Mouse (Mus musculus) ES-E14 (cell line): ENCODE results near the gene Acaca. TPM values are rescaled to one million over a fixed set of nuclear protein-coding genes. Genes with fewer than 3 reads are reported as not detected.

Experiments used
- DNase-seq: peaks from one replicate; pipeline ENCODE4 v3.0.0-alpha.2; 2013; ENCODE audit warnings: low read depth, low spot score
- H3K27ac ChIP-seq: 2 replicates; pipeline ENCODE4 v1.5.1; 2012; ENCODE audit warnings: low read depth, mild to moderate bottlenecking, low read length, moderate library complexity, mixed read lengths; ENCODE audit not compliant: poor library complexity, insufficient read depth, severe bottlenecking
- H3K36me3 ChIP-seq: 2 replicates; pipeline ENCODE4 v1.6.1; 2012; ENCODE audit warnings: mild to moderate bottlenecking, low read length, moderate library complexity, mixed read lengths; ENCODE audit not compliant: control insufficient read depth, poor library complexity, insufficient read depth, severe bottlenecking
- H3K4me1 ChIP-seq, 2 experiments: fragments of 150-350 bp in 1 of 2; sonication (generic) in 1 of 2; 2 replicates each; pipeline ENCODE4 v1.6.1; 2012; ENCODE audit warnings: low read length in 2 of 2, mild to moderate bottlenecking in 1 of 2, mixed read lengths in 1 of 2; ENCODE audit not compliant: control insufficient read depth in 2 of 2, insufficient read depth in 2 of 2, poor library complexity in 1 of 2
- H3K4me3 ChIP-seq, 2 experiments: fragments of 150-350 bp in 1 of 2; sonication (generic) in 1 of 2; 2 replicates each; pipeline ENCODE4 v1.5.1; 2012; ENCODE audit warnings: low read length in 2 of 2, low read depth in 1 of 2, mild to moderate bottlenecking in 1 of 2, mixed read lengths in 1 of 2; ENCODE audit not compliant: insufficient read depth in 1 of 2, poor library complexity in 1 of 2, severe bottlenecking in 1 of 2
- H3K9ac ChIP-seq: 2 replicates; pipeline ENCODE4 v1.6.1; 2012; ENCODE audit warnings: low read depth, mild to moderate bottlenecking, low read length, mixed read lengths; ENCODE audit not compliant: poor library complexity, insufficient read depth, severe bottlenecking
- H3K9me3 ChIP-seq: fragments of 150-350 bp; sonication (generic); 2 replicates; pipeline ENCODE4 v1.6.1; 2012; ENCODE audit warnings: low read depth, mild to moderate bottlenecking, low read length; ENCODE audit not compliant: control insufficient read depth, insufficient read depth
- CHD2 ChIP-seq: IDR thresholded peaks from 2 replicates; pipeline ENCODE4 v1.6.1; 2014; ENCODE audit warnings: mild to moderate bottlenecking, low read depth, low read length, inconsistent platforms
- HCFC1 ChIP-seq: IDR thresholded peaks from 2 replicates; pipeline ENCODE4 v1.6.1; 2012; ENCODE audit warnings: low read length, inconsistent platforms, borderline replicate concordance; ENCODE audit not compliant: insufficient read depth
- MAFK ChIP-seq: IDR thresholded peaks from 2 replicates; pipeline ENCODE4 v1.6.1; 2014; ENCODE audit warnings: mild to moderate bottlenecking, low read depth, low read length, inconsistent platforms; ENCODE audit not compliant: insufficient read depth
- ZC3H11A ChIP-seq: IDR thresholded peaks from 2 replicates; pipeline ENCODE4 v1.6.1; 2012; ENCODE audit warnings: low read depth, mild to moderate bottlenecking, inconsistent platforms, low read length, borderline replicate concordance
- ZNF384 ChIP-seq: IDR thresholded peaks from 2 replicates; pipeline ENCODE4 v1.6.1; 2012; ENCODE audit warnings: low read depth, low read length, inconsistent platforms
- in situ Hi-C, 2 experiments: fragments of 600-800 bp; cut with MboI; formaldehyde crosslinking; loops; one replicate each; pipeline ENCODE4 v1.15.1; 2025; ENCODE audit warnings: low sequenced_read_pairs in 2 of 2, inconsistent platforms in 1 of 2; ENCODE audit not compliant: unreplicated experiment in 2 of 2
- total RNA-seq: library from RNA; depleted of rRNA; stranded (reverse); fragments of 300-350 nt; gene quantifications from 2 replicates; pipeline ENCODE4 v1.2.3, GENCODE M21; 2012; rRNA removed

Gene Acaca
- 65.3 and 68.0 TPM in 2 replicates for total RNA-seq

DNA sequence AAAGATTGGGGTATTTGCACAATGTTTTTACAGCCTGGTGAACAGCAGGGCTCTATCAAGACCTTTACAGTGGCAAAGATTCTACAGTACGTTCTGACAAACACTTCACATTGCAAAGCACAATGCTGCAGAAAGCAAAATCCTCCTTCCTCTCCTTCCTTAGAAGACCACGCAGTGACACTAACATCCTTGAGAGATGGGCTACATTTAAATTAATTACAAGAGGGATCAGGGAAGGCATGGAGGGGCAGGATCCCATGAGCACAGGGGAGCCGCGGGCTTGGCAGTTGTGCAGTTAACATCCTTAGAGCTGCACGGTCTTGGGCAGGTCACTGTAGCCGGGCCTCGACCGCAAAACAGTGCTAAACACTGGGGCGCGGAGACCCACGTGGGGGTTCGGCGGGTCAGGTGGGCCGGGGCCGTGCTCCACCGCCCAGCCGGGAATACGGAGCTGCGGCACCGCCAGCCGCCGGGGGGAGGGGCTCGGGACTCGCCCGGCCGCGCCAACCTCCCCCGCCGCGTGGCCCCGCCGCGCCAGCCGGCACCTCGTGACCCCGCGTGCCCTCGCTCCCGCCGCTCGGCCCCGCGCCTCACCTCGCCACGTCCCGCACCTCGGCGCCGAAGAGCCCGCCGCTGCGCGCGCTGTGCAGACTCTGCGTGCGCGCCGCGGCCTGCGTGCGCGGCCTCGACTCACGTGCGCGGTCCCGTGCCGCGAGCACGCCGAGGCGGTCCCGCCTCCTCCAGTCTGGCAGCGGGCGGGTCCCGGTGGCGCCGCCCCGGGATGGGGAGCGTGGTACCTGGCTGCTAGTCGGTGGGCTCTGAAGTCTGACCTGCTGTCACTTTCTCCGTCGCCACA is at the start of gene Acaca, which contains the start of gene Tada2a:
Gene Acaca, plus strand, starts transcription at position 730 of the 856 bp plus-strand sequence.
Gene Tada2a, minus strand, starts transcription at position 658 of the 856 bp plus-strand sequence.
- peak; percentile 66 for DNase-seq
- TF ChIP-seq ZC3H11A, result no peak
- TF ChIP-seq HCFC1, result 0 out of 2 replicates have a peak, but pooled peaks have one; percentile 52
- H3K9ac ChIP-seq, result peak within 1 kb of the TSS; percentile 94
- H3K36me3 ChIP-seq, result peaks cover 20% of the 10 kb centered on the region
- H3K27ac ChIP-seq, result peak within 1 kb of the TSS; percentile 72
- H3K4me1 ChIP-seq, result no peaks in the 10 kb centered on the region
- no peaks in the 10 kb centered on the region for H3K9me3 ChIP-seq
- peak within 1 kb of the TSS; percentile 92 to 93 for H3K4me3 ChIP-seq
- in situ Hi-C loops, result no loop called here

- H3K9me3 ChIP-seq, result no peaks in the 10 kb centered on the region
- peaks cover 21% of the 10 kb centered on the region for H3K36me3 ChIP-seq
- no peak for DNase-seq
- H3K4me3 ChIP-seq, result no peak overlapping the region
- TF ChIP-seq MAFK, result no peak
- no peak for TF ChIP-seq CHD2
- no peak for TF ChIP-seq ZNF384
- no peak for TF ChIP-seq ZC3H11A
- H3K9ac ChIP-seq, result no peak overlapping the region
- H3K4me1 ChIP-seq, result peaks cover 2 to 4% of the 10 kb centered on the region in 2 experiments; a peak in 3 of 4 replicates
- in situ Hi-C loops, result no loop called here
- H3K27ac ChIP-seq, result no peak overlapping the region
Observed at GRCm38 (mm10) chr11:84079887-84080286, 49.6 kb upstream of the Acaca start.

DNA sequence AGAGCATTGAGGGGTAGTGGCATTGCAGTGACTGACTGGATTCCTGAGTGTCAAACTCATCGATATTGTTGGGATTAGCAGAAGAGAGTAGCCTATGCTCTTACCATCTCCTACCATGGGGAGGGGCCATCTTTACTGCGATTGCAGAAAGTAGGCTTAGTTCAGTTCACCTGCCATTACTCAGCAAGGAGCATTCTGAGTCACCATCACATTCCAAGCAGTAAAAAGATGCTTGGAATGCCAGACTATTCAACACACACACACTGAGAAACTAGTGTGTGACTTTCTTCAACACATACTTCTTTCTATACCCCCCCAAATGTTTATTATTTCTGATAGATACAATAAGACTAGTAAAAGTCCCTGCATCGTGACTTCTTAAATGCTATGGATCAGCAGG is 49.1 kb upstream of the Acaca start:
- Histone ChIP-seq H3K9me3 (no peaks in the 10 kb centered on the region), H3K36me3 (peaks cover 21% of the 10 kb centered on the region), H3K9ac (no peak overlapping the region), H3K4me1 (peaks cover 2 to 4% of the 10 kb centered on the region in 2 experiments; a peak in 3 of 4 replicates), H3K4me3 (no peak overlapping the region), H3K27ac (no peak overlapping the region)
- in situ Hi-C loops, result no loop called here
- no peak for TF ChIP-seq ZNF384
- peak; percentile 61 for TF ChIP-seq MAFK
- no peak for DNase-seq

- Histone ChIP-seq H3K36me3 (peaks cover 27% of the 10 kb centered on the region), H3K9me3 (no peaks in the 10 kb centered on the region), H3K27ac (no peak overlapping the region; the same call in 1 of the 2 replicates), H3K9ac (no peak overlapping the region), H3K4me1 (peaks cover 2 to 4% of the 10 kb centered on the region in 2 experiments; a peak in 3 of 4 replicates), H3K4me3 (no peak overlapping the region)
- TF ChIP-seq MAFK (no peak), CHD2 (no peak), HCFC1 (no peak), ZNF384 (no peak), ZC3H11A (no peak)
- in situ Hi-C loops, result no loop called here
- no peak for DNase-seq
Observed at GRCm38 (mm10) chr11:84081901-84082300, 47.6 kb upstream of the Acaca start.

- no peak for DNase-seq
- no peak overlapping the region for H3K27ac ChIP-seq
- H3K9ac ChIP-seq, result no peak overlapping the region
- no peaks in the 10 kb centered on the region for H3K4me1 ChIP-seq
- in situ Hi-C loops, result no loop called here
- peaks cover 27% of the 10 kb centered on the region for H3K36me3 ChIP-seq
- no peak overlapping the region for H3K4me3 ChIP-seq
- TF ChIP-seq ZC3H11A, result no peak
- H3K9me3 ChIP-seq, result no peaks in the 10 kb centered on the region
Observed at GRCm38 (mm10) chr11:84090572-84090971, 38.9 kb upstream of the Acaca start.
